Mouse (Mus musculus) limb, embryonic 15.5 days (tissue): ENCODE results near the gene Endov. TPM values are rescaled to one million over a fixed set of nuclear protein-coding genes. Genes with fewer than 3 reads are reported as not detected.

Experiments
- ATAC-seq: fragments of 200-750 bp; cut with Nextera tagmentation; 2 replicates; pipeline ENCODE4 v1.8.0; 2017; ENCODE audit warnings: low read depth, moderate TSS enrichment; ENCODE audit not compliant: insufficient number of reproducible peaks, low FRiP score, low TSS enrichment
- H3K27ac ChIP-seq: fragments of 300-500 bp; sonication (generic); 2 replicates; pipeline ENCODE4 v1.5.1; 2015; ENCODE audit warnings: moderate library complexity, mild to moderate bottlenecking, inconsistent platforms
- H3K27me3 ChIP-seq: fragments of 300-500 bp; sonication (generic); 2 replicates; pipeline ENCODE4 v1.6.1; 2015; ENCODE audit warnings: inconsistent platforms
- H3K36me3 ChIP-seq: fragments of 300-500 bp; sonication (generic); 2 replicates; pipeline ENCODE4 v1.6.1; 2015; ENCODE audit warnings: inconsistent platforms
- H3K4me1 ChIP-seq: fragments of 300-500 bp; sonication (generic); 2 replicates; pipeline ENCODE4 v1.6.1; 2015; ENCODE audit warnings: inconsistent platforms
- H3K4me2 ChIP-seq: fragments of 300-500 bp; sonication (generic); 2 replicates; pipeline ENCODE4 v1.6.1; 2015; ENCODE audit warnings: mild to moderate bottlenecking, inconsistent platforms
- H3K4me3 ChIP-seq: fragments of 300-500 bp; sonication (generic); 2 replicates; pipeline ENCODE4 v1.5.1; 2015; ENCODE audit warnings: mild to moderate bottlenecking, inconsistent platforms
- H3K9ac ChIP-seq: fragments of 300-500 bp; sonication (generic); 2 replicates; pipeline ENCODE4 v1.6.1; 2015; ENCODE audit warnings: inconsistent platforms
- H3K9me3 ChIP-seq: fragments of 300-500 bp; sonication (generic); 2 replicates; pipeline ENCODE4 v1.6.1; 2016; ENCODE audit warnings: inconsistent platforms
- WGBS: fragments of 180-500 bp; shearing (Covaris S2); methylation state at CpG from one replicate; pipeline ENCODE4 v1.1.7; 2015; 5-methylcytosine and 5-hydroxymethylcytosine counted together
- polyA plus RNA-seq: library from polyadenylated mRNA; unstranded; fragments of >200 nt; fragmentation: Nextera tagmentation; extraction: Ambion mirVana; gene quantifications from 2 replicates; pipeline ENCODE4 v1.2.1, GENCODE M21; 2015

Endov gene
- polyA plus RNA-seq, 1 experiment from 2014 or later = 13.8 TPM

DNA sequence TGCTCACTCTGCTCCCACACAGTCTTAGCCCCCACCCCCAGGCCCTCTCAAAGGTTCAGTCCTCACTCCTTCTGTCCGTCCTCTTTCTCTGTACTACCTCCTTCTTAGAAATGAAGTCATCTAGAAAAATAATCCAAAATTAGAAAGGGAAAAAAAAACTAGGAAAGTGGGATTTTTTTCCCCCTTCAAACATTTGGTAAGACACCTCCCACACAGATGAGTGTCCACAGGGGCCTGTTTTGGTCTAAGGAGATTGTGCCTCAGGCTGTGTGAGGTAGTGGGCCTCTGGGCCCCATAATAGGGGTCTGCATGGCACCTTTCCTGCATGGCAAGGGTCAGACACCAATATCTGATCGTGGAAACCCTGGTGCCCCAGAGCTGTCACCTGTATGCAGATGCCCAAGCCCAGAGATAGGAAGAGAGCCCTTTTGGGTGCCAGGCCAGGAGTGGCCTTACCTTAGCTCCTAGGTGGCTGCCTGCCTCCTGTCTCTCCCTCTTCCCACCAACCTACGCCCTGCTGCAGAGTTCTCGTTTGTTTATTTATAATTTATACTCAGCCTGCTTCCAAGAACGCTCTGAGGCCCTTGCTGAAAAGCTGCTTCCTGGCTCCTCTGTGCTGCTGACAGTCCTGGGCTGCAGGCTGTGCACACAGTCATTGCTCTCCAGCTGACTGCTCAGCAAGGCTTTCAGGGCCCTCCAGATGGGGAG lies 29.0 kb downstream of the Endov start:
- ATAC-seq = no peak
- WGBS = 66% methylated on average over 5 of the region's 5 CpGs

DNA sequence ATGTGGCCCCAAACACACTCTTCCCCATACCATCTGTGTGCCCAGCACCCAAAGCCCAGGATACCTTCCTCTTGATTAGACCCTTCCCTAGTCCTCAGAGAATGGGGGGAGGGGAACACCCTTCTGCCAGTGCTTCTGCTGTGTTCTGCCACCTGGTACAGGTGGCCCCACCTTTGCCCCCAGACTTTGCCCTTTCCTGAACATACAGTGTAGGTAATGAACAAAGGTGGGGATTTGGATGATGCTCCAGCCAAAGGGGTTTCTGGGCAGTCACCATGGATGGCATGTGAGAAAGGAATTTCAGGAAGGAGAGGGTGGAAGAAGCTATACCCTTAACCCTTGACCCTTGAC lies 29.5 kb downstream of the Endov start:
- Histone ChIP-seq H3K4me3 (no peak overlapping the region), H3K9ac (no peak overlapping the region), H3K27ac (no peak overlapping the region), H3K4me1 (peaks cover 3% of the 10 kb centered on the region), H3K9me3 (no peaks in the 10 kb centered on the region), H3K27me3 (no peaks in the 10 kb centered on the region), H3K36me3 (no peaks in the 10 kb centered on the region), H3K4me2 (no peak overlapping the region)
- no peak for ATAC-seq

More for the DNA sequence above, 29.0 kb downstream of the Endov start:
- Histone ChIP-seq H3K4me3 (no peak overlapping the region), H3K9ac (no peak overlapping the region), H3K4me1 (peaks cover 7% of the 10 kb centered on the region), H3K27ac (no peak overlapping the region), H3K4me2 (no peak overlapping the region), H3K27me3 (0 out of 2 replicates have a peak, but pooled peaks cover 4% of the 10 kb centered on the region), H3K36me3 (no peaks in the 10 kb centered on the region), H3K9me3 (no peaks in the 10 kb centered on the region)

DNA sequence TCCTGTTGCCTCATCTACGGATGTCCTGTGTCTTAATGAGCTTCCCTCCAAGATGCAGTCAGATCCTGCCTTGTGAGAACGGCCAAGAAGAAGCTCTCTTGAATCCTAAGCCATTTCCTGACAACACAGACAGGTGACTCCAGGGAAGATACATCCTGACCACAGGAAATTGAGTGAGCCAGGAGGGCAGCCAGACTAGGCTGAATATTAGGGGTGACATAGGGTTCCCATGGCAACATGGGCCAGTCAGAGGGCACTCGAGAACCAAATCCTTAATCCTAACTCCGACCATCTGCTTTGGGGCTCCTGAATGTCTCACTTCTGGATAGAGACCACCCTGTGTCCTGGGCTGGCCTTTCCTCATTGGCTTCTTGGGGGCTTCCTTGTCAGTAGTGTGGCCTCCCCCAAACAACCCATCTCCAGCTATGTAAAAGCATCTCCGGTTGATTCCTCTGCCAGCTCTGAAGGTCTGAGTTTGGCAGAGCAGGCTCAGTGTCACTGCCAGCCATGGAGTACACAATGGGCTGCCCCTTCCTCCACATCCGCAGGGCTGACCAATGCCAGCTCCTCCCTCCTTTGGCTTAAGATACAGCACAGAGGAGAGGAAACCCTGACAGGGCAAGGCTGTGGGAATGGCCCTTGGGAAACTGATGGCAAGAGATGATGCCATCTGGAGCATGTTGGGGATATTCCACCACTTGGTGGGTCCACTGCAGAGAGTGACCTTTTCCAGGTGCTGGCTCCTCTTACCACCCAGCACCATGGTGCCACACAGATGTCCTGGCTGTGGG lies 31.0 kb downstream of the Endov start:
- peaks cover 3% of the 10 kb centered on the region for H3K4me1 ChIP-seq
- no peak overlapping the region for H3K27ac ChIP-seq
- no peaks in the 10 kb centered on the region for H3K36me3 ChIP-seq
- H3K27me3 ChIP-seq = no peaks in the 10 kb centered on the region
- WGBS = 76% methylated on average over 6 of the region's 6 CpGs
- H3K4me2 ChIP-seq = no peak overlapping the region
- no peak for ATAC-seq
- no peak overlapping the region for H3K9ac ChIP-seq
- H3K9me3 ChIP-seq = no peaks in the 10 kb centered on the region
- no peak overlapping the region for H3K4me3 ChIP-seq

- Histone ChIP-seq H3K4me3 (no peak overlapping the region), H3K4me2 (no peak overlapping the region), H3K27ac (no peak overlapping the region), H3K27me3 (no peaks in the 10 kb centered on the region), H3K4me1 (peaks cover 3% of the 10 kb centered on the region), H3K9me3 (no peaks in the 10 kb centered on the region), H3K36me3 (no peaks in the 10 kb centered on the region), H3K9ac (no peak overlapping the region)
- ATAC-seq = no peak
- 77% methylated on average over 8 of the region's 8 CpGs for WGBS
These were observed 31.6 kb downstream of the Endov start for GRCm38 (mm10) chr11:119522779-119523178.

GRCm38 (mm10) chr11:119523392-119523791 lies 32.2 kb downstream of the Endov start:
- no peaks in the 10 kb centered on the region for H3K27me3 ChIP-seq
- H3K4me3 ChIP-seq = no peak overlapping the region
- H3K4me2 ChIP-seq = no peak overlapping the region
- H3K27ac ChIP-seq = no peak overlapping the region
- ATAC-seq = no peak
- 91% methylated on average over 3 of the region's 3 CpGs for WGBS
- no peaks in the 10 kb centered on the region for H3K36me3 ChIP-seq
- H3K9me3 ChIP-seq = no peaks in the 10 kb centered on the region
- H3K4me1 ChIP-seq = peaks cover 3% of the 10 kb centered on the region
- no peak overlapping the region for H3K9ac ChIP-seq

- Histone ChIP-seq H3K27ac (no peak overlapping the region), H3K4me2 (peak overlapping the region; percentile 56), H3K9ac (peak overlapping the region; percentile 35; the same call in 1 of the 2 replicates), H3K9me3 (no peaks in the 10 kb centered on the region), H3K4me1 (peaks cover 3% of the 10 kb centered on the region), H3K36me3 (no peaks in the 10 kb centered on the region), H3K4me3 (peak overlapping the region; percentile 42), H3K27me3 (no peaks in the 10 kb centered on the region)
- peak; percentile 90 for ATAC-seq
- 1% methylated on average over 33 of the region's 33 CpGs for WGBS
These were observed 33.4 kb downstream of the Endov start for GRCm38 (mm10) chr11:119524545-119524949.

GRCm38 (mm10) chr11:119526068-119526966 lies 35.2 kb downstream of the Endov start:
- H3K27me3 ChIP-seq = no peaks in the 10 kb centered on the region
- no peak overlapping the region for H3K4me2 ChIP-seq
- H3K36me3 ChIP-seq = no peaks in the 10 kb centered on the region
- no peak for ATAC-seq
- H3K9ac ChIP-seq = no peak overlapping the region
- H3K27ac ChIP-seq = no peak overlapping the region
- no peaks in the 10 kb centered on the region for H3K9me3 ChIP-seq
- peaks cover 3% of the 10 kb centered on the region for H3K4me1 ChIP-seq
- WGBS = 73% methylated on average over 14 of the region's 14 CpGs
- no peak overlapping the region for H3K4me3 ChIP-seq

DNA sequence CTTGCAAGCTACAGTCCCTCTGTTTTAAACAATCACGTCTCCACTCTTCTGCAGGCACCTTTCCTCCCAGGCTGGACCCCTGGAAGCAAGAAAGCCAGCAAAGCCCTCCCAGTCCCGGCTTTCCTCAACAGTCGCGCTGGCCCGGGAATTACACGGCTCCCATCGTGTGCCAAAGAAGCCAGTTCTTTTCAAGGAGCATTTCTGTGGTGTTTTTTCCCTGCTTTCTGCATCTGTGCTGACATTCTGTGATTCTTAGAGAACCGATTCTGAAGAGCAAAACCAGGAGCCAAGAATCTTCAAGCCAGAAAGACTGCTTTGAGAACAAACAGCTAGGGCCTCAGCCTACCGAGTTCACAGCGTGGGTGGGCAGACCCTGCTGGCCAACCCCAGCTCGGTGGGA lies 37.8 kb downstream of the Endov start:
- Histone ChIP-seq H3K4me2 (no peak overlapping the region), H3K9ac (no peak overlapping the region), H3K27me3 (no peaks in the 10 kb centered on the region), H3K4me3 (no peak overlapping the region), H3K36me3 (no peaks in the 10 kb centered on the region), H3K27ac (no peak overlapping the region), H3K4me1 (peaks cover 3% of the 10 kb centered on the region), H3K9me3 (no peaks in the 10 kb centered on the region)
- ATAC-seq = no peak
- 55% methylated on average over 11 of the region's 11 CpGs for WGBS

GRCm38 (mm10) chr11:119532460-119532859 lies 41.3 kb downstream of the Endov start:
- Histone ChIP-seq H3K4me3 (no peak overlapping the region), H3K4me2 (no peak overlapping the region), H3K9ac (no peak overlapping the region), H3K36me3 (no peaks in the 10 kb centered on the region), H3K27me3 (no peaks in the 10 kb centered on the region), H3K27ac (no peak overlapping the region), H3K9me3 (no peaks in the 10 kb centered on the region), H3K4me1 (no peaks in the 10 kb centered on the region)
- ATAC-seq = no peak
- WGBS = 70% methylated on average over 8 of the region's 8 CpGs

GRCm38 (mm10) chr11:119533745-119534144 lies 42.6 kb downstream of the Endov start:
- Histone ChIP-seq H3K9me3 (no peaks in the 10 kb centered on the region), H3K4me2 (no peak overlapping the region), H3K36me3 (no peaks in the 10 kb centered on the region), H3K4me3 (no peak overlapping the region), H3K4me1 (no peaks in the 10 kb centered on the region), H3K27me3 (no peaks in the 10 kb centered on the region), H3K27ac (no peak overlapping the region), H3K9ac (no peak overlapping the region)
- 60% methylated on average over 7 of the region's 7 CpGs for WGBS
- no peak for ATAC-seq

DNA sequence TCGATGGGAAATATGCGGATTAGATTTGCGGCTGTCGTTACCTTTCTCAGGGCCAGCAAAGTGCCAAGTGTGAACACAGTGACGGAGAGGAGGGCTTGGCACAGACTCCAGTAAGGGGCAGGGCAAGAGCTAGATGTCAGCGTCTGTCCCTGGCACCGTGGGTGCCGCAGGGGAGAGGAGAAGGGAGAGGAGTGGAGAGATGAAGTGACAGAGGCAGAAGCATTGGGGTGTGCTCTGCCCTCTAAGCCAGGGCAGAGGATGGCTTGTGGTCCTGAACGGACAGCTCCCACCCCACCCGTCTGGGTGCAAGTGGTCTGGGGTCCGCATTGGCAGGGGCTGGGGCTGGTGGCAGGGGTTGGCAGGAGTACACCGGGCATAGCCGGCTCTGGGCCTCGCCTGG lies 48.8 kb downstream of the Endov start:
- H3K9me3 ChIP-seq = no peaks in the 10 kb centered on the region
- peaks cover 54% of the 10 kb centered on the region for H3K27me3 ChIP-seq
- 34% methylated on average over 14 of the region's 14 CpGs for WGBS
- no peak overlapping the region for H3K4me2 ChIP-seq
- H3K4me3 ChIP-seq = no peak overlapping the region
- ATAC-seq = no peak
- H3K27ac ChIP-seq = no peak overlapping the region
- no peak overlapping the region for H3K9ac ChIP-seq
- no peaks in the 10 kb centered on the region for H3K4me1 ChIP-seq
- H3K36me3 ChIP-seq = no peaks in the 10 kb centered on the region

DNA sequence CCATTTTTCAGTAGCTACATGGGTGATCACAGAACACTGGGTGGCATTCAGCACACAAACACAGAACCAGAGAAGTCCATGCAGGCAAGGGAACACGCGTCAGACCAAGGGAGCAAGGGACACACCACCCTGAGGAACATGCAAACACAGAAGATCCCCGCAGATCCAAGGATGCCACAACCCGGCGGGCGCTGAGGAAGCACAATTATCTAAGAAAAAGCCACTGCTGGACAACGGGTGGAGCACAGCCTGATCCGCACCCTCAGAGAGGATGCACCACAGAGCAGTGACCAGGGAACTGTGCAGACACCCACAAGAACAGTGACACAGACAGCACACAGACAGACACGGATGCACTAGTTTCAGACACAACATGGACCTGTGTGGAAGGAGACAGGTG lies 49.4 kb downstream of the Endov start:
- 77% methylated on average over 9 of the region's 9 CpGs for WGBS
- H3K27me3 ChIP-seq = peaks cover 60% of the 10 kb centered on the region
- H3K9me3 ChIP-seq = no peaks in the 10 kb centered on the region
- no peak overlapping the region for H3K27ac ChIP-seq
- no peaks in the 10 kb centered on the region for H3K4me1 ChIP-seq
- no peaks in the 10 kb centered on the region for H3K36me3 ChIP-seq
- H3K4me3 ChIP-seq = no peak overlapping the region
- ATAC-seq = no peak
- H3K9ac ChIP-seq = no peak overlapping the region
- H3K4me2 ChIP-seq = no peak overlapping the region
